Mouse (Mus musculus) gastrocnemius, postnatal 4 days (tissue): ENCODE results near the gene Pkd1. TPM values are rescaled to one million over a fixed set of nuclear protein-coding genes. Genes with fewer than 3 reads are reported as not detected.

Experiments used
- DNase-seq, 2 experiments: peaks; one replicate each; pipeline ENCODE4 v3.0.0; 2021 to 2022; ENCODE audit warnings: low spot score in 2 of 2, mixed read lengths in 2 of 2
- microRNA-seq: library from miRNA; unstranded; fragments of <30 nt; microRNA quantifications from one replicate; pipeline ENCODE4 v1.2.0, GENCODE M21; 2021
- total RNA-seq, 2 experiments: library from RNA; stranded (reverse); gene quantifications; 2 replicates each; pipeline ENCODE4 v1.2.3; 2021

The Pkd1 gene
- total RNA-seq, 2 experiments from 2014 or later: 60.5 to 66.7 TPM

DNA sequence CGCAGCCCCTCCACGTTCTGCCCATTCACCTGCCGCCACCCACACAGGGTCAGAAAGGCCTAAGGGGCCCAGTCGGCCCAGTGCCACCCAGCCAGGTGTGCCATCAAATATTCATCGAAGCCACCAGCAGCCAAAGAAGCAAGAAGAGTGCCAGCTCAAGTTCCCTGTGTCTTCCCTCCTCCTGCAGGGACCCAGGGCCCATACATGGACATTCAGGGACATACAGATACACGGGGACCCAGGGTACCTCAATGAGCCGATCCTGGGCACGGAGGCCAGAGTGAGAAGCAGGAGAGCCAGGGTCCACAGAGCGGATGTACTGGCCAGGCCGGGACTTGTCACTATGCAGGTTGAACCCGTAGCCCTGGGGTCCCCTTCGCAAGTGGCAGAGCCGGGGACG, 92.3 kb downstream of the Pkd1 start:
- DNase-seq: no peak

DNA sequence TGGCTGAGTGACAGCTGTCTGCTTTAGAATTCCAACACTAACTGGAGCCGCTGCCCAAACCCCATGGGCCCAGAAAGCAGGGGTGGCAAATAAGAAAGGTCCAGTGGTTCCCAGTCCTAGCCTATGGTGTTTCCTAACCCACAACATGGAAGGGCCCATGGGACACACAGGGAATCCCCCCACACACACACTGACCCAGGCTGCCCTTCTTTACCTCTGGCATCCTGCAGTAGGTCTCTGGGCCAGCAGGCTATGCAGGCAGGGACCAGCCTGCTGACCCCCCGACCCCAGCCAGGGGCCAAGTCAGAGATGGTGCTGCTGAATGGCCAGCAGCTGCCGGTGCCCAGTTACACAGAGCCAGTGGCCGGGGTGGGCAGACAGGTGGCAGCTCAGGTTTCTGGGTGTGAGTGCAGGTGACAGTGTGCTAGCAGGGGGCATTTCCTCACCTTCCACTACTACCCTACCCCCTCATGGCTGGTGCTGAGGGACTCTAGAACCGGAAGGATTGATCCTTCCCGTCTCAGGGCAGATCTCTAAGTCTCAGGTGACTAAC, 93.2 kb downstream of the Pkd1 start:
- DNase-seq: no peak

DNA sequence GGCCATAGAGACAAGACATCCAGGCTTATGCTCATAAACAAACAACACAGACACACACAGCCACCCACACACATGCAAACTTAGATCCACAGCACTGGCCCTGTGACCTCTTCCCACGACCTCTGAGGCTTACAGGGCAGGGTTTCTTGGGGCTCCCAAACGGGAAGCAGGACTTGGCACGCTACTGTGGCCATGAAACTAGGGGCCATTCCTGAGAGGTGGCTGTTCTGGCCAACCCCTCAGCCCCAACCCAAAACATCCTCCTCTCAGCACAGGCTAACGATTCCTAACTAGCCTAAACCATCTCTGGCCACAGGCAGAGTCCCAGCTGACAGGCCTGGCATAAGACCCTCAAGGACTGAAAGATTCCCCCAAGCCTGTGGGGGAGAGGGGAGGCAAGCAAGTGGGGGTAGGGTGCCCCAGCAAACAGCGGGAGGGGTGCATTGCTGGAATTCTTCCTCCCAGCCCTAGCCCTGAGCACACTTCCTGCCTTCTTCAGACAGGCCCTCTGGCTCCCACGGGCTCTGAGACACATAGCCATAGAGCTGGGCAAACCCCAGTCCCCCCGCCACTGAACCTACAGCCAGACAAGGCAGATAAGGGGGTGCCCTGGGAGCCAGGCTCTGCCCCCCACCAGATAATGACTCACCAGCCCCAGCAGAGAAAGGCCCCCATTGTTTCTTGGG, 94.5 kb downstream of the Pkd1 start:
- DNase-seq: no peak

DNA sequence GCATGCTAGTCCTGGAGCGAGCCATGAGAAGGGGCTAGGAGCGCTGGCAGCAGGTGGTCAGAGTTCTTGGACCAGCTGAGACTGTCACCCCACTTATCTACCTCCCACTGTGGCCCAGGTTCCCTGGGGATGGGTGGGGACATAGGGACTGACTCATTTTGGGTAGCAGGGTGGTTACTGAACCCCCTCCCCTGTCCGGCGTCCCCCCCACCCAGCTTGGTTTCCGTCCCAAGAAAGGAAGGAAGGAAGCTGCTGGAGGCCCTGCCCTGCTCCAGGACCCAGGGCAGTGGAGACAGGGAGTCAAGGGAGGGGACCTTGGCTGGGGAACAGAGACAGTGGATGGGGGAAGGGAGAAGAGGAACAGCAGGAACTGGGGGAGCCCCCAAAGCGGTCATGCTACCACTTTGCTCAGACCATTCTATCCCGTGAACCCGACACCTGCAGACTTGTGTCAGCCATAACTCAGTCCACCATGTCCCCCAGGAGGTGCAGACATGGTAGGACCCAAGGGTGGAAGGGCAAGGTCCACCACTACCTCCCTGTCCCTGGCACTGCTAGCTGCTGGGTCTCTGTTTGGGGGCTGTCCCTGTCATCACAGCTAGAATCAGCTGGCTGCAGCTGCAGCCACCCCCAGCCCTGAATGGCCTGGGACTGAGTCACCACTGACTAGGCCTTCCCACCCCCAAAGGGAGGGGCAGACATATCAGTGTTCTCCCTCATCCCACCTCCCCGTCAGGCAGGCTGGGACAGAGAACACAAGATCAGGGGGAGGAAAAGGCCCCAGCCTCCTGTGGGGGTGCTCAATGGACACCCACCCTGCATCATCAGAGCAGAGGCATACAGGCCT, 95.5 kb downstream of the Pkd1 start:
- DNase-seq: no peak

DNA sequence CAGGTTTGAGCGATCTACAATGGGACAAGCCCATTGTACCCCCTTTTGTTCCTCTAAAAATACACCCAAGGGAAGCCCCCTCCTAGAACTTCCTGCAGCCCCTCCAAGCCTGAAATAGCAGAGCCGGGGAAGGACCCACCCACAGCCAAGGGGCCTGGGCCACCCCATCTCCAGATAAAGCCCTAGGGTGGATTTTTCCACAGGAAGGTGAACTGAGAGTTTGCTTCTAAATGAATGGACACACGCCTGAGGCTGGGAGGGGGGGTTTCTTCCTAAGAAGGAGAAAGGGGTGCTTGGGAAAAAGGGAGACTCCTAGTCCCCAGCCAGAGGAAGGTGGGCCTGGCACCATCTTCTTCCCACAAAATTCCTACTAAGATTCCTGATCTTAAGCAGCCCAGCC, 96.3 kb downstream of the Pkd1 start:
- DNase-seq: no peak

Small RNAs within 50 kb of the gene (microRNA-seq; reads per million reads assigned to microRNA genes)
- 0.63 reads per million for gene Gm24589

Other genes with a start within 250 kb of the Pkd1 start
- under 1 TPM in 1 of 2 experiments, not detected in 1; 0.10 TPM for gene Abca17, start 198.8 kb upstream of the Pkd1 start, total RNA-seq
- 10 to 100 TPM; 15.9 to 17.0 TPM for gene Abca3, start 197.9 kb upstream of the Pkd1 start, total RNA-seq
- 10 to 100 TPM; 83.7 to 93.6 TPM for gene Rnps1, start 135.3 kb upstream of the Pkd1 start, total RNA-seq
- 100 to 1,000 TPM; 117 to 133 TPM for gene Eci1, start 123.2 kb upstream of the Pkd1 start, total RNA-seq
- 1 to 10 TPM; 1.9 TPM for gene Dnase1l2, start 106.7 kb upstream of the Pkd1 start, total RNA-seq
- 10 to 100 TPM; 18.0 to 20.7 TPM for gene E4f1, start 79.5 kb upstream of the Pkd1 start, total RNA-seq
- 10 to 100 TPM; 34.6 to 37.4 TPM for gene Pgp, start 79.4 kb upstream of the Pkd1 start, total RNA-seq
- 1 to 10 TPM in 1 of 2 experiments, under 1 TPM in 1; 0.91 to 1.5 TPM for gene Bricd5, start 76.0 kb upstream of the Pkd1 start, total RNA-seq
- gene Mlst8, start 70.8 kb upstream of the Pkd1 start, total RNA-seq: 10 to 100 TPM; 12.4 to 16.8 TPM
- 1 to 10 TPM; 1.6 TPM for gene Caskin1, start 61.2 kb upstream of the Pkd1 start, total RNA-seq
- gene Traf7, start 21.9 kb upstream of the Pkd1 start, total RNA-seq: 10 to 100 TPM; 80.8 to 86.3 TPM
- under 1 TPM; 0.52 to 0.64 TPM for gene Rab26, start 15.6 kb upstream of the Pkd1 start, total RNA-seq
- gene Tsc2, start 82.8 kb downstream of the Pkd1 start, total RNA-seq: 10 to 100 TPM; 66.4 to 75.4 TPM
- gene Nthl1, start 82.8 kb downstream of the Pkd1 start, total RNA-seq: 1 to 10 TPM; 7.5 TPM
- 10 to 100 TPM; 35.4 to 35.6 TPM for gene Slc9a3r2, start 100.5 kb downstream of the Pkd1 start, total RNA-seq
- not detected for gene Npw, start 108.6 kb downstream of the Pkd1 start, total RNA-seq
- gene Zfp598, start 119.9 kb downstream of the Pkd1 start, total RNA-seq: 10 to 100 TPM; 25.7 to 29.6 TPM
- gene Syngr3, start 140.1 kb downstream of the Pkd1 start, total RNA-seq: under 1 TPM; 0.13 to 0.15 TPM
- 10 to 100 TPM; 22.9 to 24.6 TPM for gene Gfer, start 146.3 kb downstream of the Pkd1 start, total RNA-seq
- 1 to 10 TPM; 2.2 to 3.3 TPM for gene Noxo1, start 146.4 kb downstream of the Pkd1 start, total RNA-seq
- gene Tbl3, start 157.8 kb downstream of the Pkd1 start, total RNA-seq: 10 to 100 TPM; 19.1 to 20.4 TPM
- under 1 TPM in 1 of 2 experiments, not detected in 1; 0.23 TPM for gene Rnf151, start 168.2 kb downstream of the Pkd1 start, total RNA-seq
- 100 to 1,000 TPM; 750 to 839 TPM for gene Rps2, start 168.3 kb downstream of the Pkd1 start, total RNA-seq
- 100 to 1,000 TPM; 383 to 407 TPM for gene Ndufb10, start 174.6 kb downstream of the Pkd1 start, total RNA-seq
- 100 to 1,000 TPM; 215 to 219 TPM for gene Rpl3l, start 178.0 kb downstream of the Pkd1 start, total RNA-seq
- 100 to 1,000 TPM in 1 of 2 experiments, 10 to 100 TPM in 1; 91.8 to 101 TPM for gene Msrb1, start 186.8 kb downstream of the Pkd1 start, total RNA-seq
- not detected for gene Hs3st6, start 203.2 kb downstream of the Pkd1 start, total RNA-seq